Mouse (Mus musculus) cortical plate, adult 2 months (tissue): ENCODE measurements around the gene Lonrf2.

Source experiments
- CTCF ChIP-seq: fragments of 200-500 bp; IDR thresholded peaks from 2 replicates; pipeline ENCODE4 v1.5.1; 2011; ENCODE audit warnings: mild to moderate bottlenecking, control low read depth, low read length; ENCODE audit not compliant: insufficient read depth; ENCODE audit errors: extremely low read depth
- POLR2A ChIP-seq: fragments of 200-500 bp; IDR thresholded peaks from 2 replicates; pipeline ENCODE4 v1.6.1; 2011; ENCODE audit warnings: mild to moderate bottlenecking, low read length, control low read depth; ENCODE audit not compliant: insufficient read depth; ENCODE audit errors: extremely low read depth

- TF ChIP-seq CTCF (no peak), POLR2A (no peak)
These were observed 35.3 kb upstream of the Lonrf2 start for GRCm38 (mm10) chr1:38871834-38872233.
